Mouse (Mus musculus) embryonic fibroblast, embryonic 13.5 days (primary cell): ENCODE data around the gene Ntn4.

Experiments
- CTCF ChIP-seq: IDR thresholded peaks from 2 replicates; pipeline ENCODE4 v1.5.1; 2011; ENCODE audit warnings: mild to moderate bottlenecking, control low read depth, low read length, moderate library complexity, borderline replicate concordance; ENCODE audit not compliant: insufficient read depth
- POLR2A ChIP-seq: IDR thresholded peaks from 2 replicates; pipeline ENCODE4 v1.6.1; 2011; ENCODE audit warnings: low read depth, mild to moderate bottlenecking, control low read depth, low read length, moderate library complexity

DNA sequence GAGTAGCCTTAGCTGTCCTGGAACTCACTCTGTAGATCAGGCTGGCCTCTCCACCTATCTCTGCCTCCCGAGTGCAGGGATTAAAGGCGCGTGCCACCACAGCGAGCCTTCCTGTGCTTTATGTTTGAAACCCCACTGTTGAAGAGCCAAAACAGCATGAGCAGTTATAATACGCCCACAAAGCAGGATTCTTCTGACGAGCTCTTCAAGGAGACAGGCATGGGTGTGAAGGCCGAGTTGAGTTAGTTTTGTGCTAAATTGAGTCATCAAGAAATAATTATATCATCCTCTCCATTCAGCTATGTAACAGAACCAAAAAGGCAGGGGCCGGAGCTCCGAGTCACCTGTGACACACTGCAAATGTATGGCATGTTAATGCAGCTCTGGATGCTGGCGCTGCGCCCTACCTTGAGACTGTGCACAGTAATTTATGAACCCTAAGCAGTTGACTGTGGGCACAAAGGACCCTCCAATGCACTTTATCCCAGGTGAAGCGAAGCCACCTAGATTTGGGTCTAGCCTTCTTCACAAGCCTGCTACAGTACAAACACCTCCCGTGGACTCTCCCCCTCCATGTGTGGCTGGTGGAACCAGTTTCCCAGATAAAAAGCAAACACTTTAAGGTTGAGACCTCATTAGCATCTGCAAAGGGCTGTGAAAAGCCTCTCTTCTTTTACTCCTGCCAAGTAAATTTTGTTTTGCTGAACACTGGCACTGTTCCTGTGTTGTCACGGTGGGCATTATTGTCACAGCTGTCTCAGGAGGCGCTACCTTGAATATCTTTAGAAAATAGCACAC lies 142.9 kb downstream of the Ntn4 start:
- no peak for TF ChIP-seq POLR2A
- no peak for TF ChIP-seq CTCF
